Mouse (Mus musculus) 3134 (cell line): ENCODE measurements around the gene Erf.

ENCODE experiments used
- DNase-seq: peaks from one replicate; pipeline ENCODE4 v3.0.0-alpha.2; 2011; ENCODE audit warnings: low spot score; ENCODE audit not compliant: insufficient read length; ENCODE audit errors: extremely low read depth

Erf gene

DNA sequence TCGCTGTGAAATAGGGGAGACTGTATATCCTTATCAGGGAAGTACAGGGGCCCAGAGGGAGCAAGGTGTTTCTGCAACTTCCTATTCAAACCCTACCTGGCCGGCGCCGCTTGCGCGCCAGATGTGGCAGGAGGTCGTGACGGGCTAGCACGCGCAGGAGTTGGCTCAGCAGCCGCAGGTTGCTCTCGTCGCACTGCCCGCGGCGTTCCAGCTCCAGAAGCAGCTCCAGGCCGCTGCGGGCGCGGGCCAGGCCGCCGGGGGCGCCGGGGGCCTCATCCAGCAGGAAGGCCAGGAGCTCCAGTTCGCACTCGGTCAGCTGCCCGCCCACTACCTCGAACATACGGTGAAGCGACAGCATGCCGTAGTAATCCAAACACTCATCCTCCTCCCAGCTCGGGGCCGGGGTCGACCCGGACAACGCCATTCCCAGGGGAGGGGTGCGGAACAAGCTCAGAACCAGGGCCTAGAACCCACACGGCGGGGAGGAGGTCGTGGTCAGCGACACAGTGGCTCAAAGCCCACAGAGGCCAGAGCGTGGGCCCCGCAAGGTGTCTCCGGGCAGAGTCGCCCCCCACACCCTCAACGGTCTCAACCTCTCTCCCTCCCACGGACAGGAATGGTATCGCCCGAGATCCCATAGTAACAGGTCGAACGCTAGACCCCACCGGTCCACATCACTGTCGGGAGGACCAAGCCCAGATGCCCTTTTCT lies 31.7 kb downstream of the Erf start:
- peak; percentile 82 for DNase-seq

DNA sequence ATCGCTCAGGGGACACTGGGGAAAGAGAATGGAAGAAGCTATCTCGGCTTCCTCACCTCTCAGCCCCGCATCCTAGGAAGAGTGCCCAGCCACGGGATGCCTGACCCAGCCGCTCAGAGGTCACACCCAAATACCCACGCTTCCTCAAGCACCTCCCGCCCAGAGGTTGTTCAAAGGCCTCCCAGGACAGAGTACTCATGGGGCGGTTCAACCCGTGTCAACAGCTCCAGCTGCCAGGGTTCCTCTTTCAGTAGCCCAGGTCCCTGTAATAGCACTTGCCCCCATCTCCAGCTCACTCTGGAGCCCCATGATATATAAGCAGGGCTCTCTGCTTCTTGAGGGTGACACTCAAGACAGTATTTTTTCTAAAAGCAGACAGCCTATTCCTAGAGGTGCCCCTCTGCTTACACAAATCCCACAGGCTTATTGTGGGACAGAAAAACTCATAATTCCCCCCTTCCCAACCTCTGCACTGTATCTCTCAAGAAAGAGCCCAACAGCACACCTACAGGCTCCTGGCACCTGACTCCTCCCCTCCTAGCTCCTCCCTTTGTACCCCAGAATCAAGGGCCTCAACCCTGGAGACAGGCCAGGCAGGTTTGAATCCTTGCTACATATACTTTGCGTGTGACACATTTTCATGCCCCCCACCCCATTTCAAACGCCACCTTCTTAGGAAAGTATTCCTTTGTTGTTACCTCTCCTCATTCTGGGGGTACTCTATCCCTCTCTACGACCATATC lies 32.7 kb downstream of the Erf start:
- DNase-seq = no peak

- no peak for DNase-seq
Measured at GRCm38 (mm10) chr7:25214172-25214571, 36.4 kb downstream of the Erf start.

GRCm38 (mm10) chr7:25213099-25213498 lies 37.5 kb downstream of the Erf start:
- DNase-seq = no peak

GRCm38 (mm10) chr7:25210482-25210881 lies 40.1 kb downstream of the Erf start:
- no peak for DNase-seq

DNA sequence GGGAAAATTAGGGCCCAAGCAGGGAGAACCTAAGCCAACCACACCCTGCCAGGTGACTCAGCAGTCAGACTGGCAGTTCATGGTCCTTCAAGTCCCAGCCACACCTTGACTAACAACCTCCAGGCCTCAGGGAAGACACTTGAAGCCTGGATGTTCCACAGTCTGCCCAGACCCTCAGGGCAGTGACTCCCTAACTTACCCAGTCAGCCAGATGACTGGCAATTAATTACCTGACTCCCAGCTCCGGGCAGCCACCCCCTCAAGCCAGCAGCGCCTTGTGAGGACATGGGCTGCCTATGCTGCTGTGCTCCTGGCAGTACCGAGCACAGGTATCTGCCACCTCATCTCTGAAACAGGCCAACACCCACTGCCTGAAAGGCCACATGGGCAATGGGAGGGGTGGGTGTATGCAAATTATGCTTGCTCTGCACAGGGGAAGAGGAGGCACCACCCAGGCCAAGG lies 41.4 kb downstream of the Erf start:
- DNase-seq = no peak

GRCm38 (mm10) chr7:25206094-25206830 lies 44.3 kb downstream of the Erf start:
- DNase-seq = no peak

GRCm38 (mm10) chr7:25205355-25206093 lies 45.0 kb downstream of the Erf start:
- no peak for DNase-seq

DNA sequence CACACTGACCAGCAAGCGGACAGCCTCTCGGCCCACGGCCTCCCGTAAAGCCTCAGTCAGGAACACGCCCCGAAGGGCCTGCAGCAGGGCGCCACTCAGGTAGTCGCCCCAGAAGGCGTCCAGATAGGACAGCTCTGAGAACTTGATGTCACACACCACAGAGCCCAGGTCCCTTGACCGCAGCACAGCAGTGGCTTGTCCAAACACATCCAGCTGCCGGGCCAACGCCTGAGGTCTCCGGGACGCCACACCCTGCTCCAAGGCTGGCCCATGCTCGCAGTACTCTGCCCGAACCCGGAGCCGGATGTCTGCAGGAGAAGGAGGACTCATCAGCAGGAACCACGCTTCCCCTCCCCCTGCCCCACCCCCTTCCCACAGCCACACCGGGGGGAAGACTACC lies 46.9 kb downstream of the Erf start:
- DNase-seq = no peak

DNA sequence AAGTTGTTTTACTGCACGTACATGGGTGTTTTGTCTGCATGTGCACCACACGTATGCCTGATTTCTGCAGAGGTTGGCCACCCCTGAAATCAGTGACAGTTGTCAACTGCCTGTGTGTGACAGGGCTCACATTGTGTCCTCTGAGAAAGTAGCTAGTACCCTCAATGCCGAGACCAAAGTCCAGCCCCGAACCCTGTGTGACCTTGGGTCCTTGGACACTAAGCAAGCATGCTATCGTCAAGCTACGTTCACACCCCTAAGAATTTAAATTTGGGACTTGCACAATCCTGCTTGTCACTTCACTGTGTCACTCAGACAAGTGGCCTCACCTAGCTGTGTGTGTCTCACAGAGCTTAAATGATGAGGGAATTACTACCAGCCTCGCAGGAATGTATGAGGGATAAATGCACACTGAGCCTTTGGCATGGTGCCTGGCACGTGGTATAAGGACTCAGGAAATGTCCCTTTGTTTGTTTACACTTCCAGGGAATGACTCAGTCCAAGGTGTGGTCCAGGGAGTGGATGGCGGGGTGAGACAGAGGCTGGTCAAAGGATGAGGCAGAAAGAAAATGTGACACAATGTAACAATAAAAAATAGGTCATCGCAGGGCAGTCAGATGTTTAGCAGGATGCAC lies 53.1 kb downstream of the Erf start:
- peak; percentile 54 for DNase-seq

DNA sequence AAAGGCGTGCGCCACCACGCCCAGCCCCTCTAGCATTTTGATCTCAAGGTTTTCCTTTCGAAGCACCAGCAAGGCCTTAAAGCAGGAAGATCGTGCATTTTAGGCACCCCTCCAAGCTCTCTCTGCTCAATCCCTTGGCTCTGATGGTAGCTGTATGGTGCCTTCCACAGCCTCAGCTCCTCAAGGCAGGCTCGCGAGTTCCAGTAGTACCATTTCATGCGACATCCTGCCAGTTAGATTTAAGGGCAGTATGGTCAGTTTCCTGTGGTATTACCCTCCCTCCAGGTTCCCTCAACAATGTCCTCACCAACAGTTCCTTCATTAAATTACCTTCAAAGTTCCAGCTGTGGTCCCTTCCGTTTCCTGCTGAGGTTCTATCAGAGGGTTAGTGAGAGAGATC lies 54.5 kb downstream of the Erf start:
- DNase-seq = no peak

GRCm38 (mm10) chr7:25195148-25195547 lies 55.4 kb downstream of the Erf start:
- no peak for DNase-seq
